Mouse (Mus musculus) heart, postnatal 14 days (tissue): Measurements from ENCODE around the gene Cds1. TPM values are rescaled to one million over a fixed set of nuclear protein-coding genes. Genes with fewer than 3 reads are reported as not detected.

Experiments
- DNase-seq, 2 experiments: peaks; one replicate each; pipeline ENCODE4 v3.0.0; 2021 to 2022
- intact Hi-C: fragments of 180-260 bp; cut with DNase I; formaldehyde crosslinking; loops from one replicate; pipeline ENCODE4 v1.15.1; 2025
- long read RNA-seq, 2 experiments: library from polyadenylated mRNA; stranded (forward); transcript quantifications; one replicate each; pipeline ENCODE4 v2.0.0; 2021
- total RNA-seq, 2 experiments: library from RNA; stranded (reverse); gene quantifications; 2 replicates each; pipeline ENCODE4 v1.2.3; 2021

Cds1 gene
- 1 to 10 TPM; 5.9 to 8.3 TPM for total RNA-seq
- long read RNA-seq, experiment 1, partial matches to known transcripts, result 0 of 16 reads
- long read RNA-seq, experiment 1, other reads (novel, unspliced or antisense), result 14 of 16 reads
- long read RNA-seq, experiment 2, partial matches to known transcripts, result 0 of 12 reads
- long read RNA-seq, experiment 2, other reads (novel, unspliced or antisense), result 12 of 12 reads

- DNase-seq, result peak; percentile 72 to 81
- intact Hi-C loops, result no loop called here
Measured at GRCm38 (mm10) chr5:101764554-101765347, at the start of gene Cds1. Gene Cds1, plus strand, starts transcription at chr5:101765130.

GRCm38 (mm10) chr5:101724216-101724615 is 40.7 kb upstream of the Cds1 start:
- no peak for DNase-seq
- intact Hi-C loops, result no loop called here

GRCm38 (mm10) chr5:101724756-101725155 is 40.2 kb upstream of the Cds1 start:
- DNase-seq, result no peak
- intact Hi-C loops, result no loop called here

GRCm38 (mm10) chr5:101725703-101726102 is 39.2 kb upstream of the Cds1 start:
- no peak for DNase-seq
- intact Hi-C loops, result no loop called here

GRCm38 (mm10) chr5:101726371-101726770 is 38.6 kb upstream of the Cds1 start:
- intact Hi-C loops, result no loop called here
- no peak for DNase-seq

- intact Hi-C loops, result no loop called here
Measured at GRCm38 (mm10) chr5:101728304-101728905, 36.5 kb upstream of the Cds1 start.

GRCm38 (mm10) chr5:101737341-101737740 is 27.6 kb upstream of the Cds1 start:
- intact Hi-C loops, result no loop called here
- no peak for DNase-seq

More at GRCm38 (mm10) chr5:101728304-101728905, 36.5 kb upstream of the Cds1 start:
- no peak for DNase-seq

- intact Hi-C loops, result no loop called here
- no peak for DNase-seq
Measured at GRCm38 (mm10) chr5:101740471-101741223, 24.3 kb upstream of the Cds1 start.

GRCm38 (mm10) chr5:101741224-101741591 is 23.7 kb upstream of the Cds1 start:
- DNase-seq, result no peak
- intact Hi-C loops, result no loop called here

GRCm38 (mm10) chr5:101742014-101742413 is 22.9 kb upstream of the Cds1 start:
- no peak for DNase-seq
- intact Hi-C loops, result no loop called here

GRCm38 (mm10) chr5:101742425-101742824 is 22.5 kb upstream of the Cds1 start:
- no peak for DNase-seq
- intact Hi-C loops, result no loop called here

- DNase-seq, result no peak
Measured at GRCm38 (mm10) chr5:101744886-101745285, 20.0 kb upstream of the Cds1 start.

GRCm38 (mm10) chr5:101753680-101754079 is 11.2 kb upstream of the Cds1 start:
- intact Hi-C loops, result no loop called here
- DNase-seq, result no peak

More at GRCm38 (mm10) chr5:101744886-101745285, 20.0 kb upstream of the Cds1 start:
- intact Hi-C loops, result no loop called here

- intact Hi-C loops, result no loop called here
- no peak for DNase-seq
Measured at GRCm38 (mm10) chr5:101757669-101758068, 7.3 kb upstream of the Cds1 start.

- no peak for DNase-seq
- intact Hi-C loops, result no loop called here
Measured at GRCm38 (mm10) chr5:101761685-101762084, 3.2 kb upstream of the Cds1 start.

- intact Hi-C loops, result no loop called here
- no peak for DNase-seq
Measured at GRCm38 (mm10) chr5:101763571-101763970, 1.4 kb upstream of the Cds1 start.

GRCm38 (mm10) chr5:101765390-101765901 is 516 bp downstream of the Cds1 start:
- DNase-seq, result peak in 1 of 2 experiments; percentile 32
- intact Hi-C loops, result no loop called here

GRCm38 (mm10) chr5:101766248-101766647 is 1.3 kb downstream of the Cds1 start:
- DNase-seq, result peak in 1 of 2 experiments; percentile 5
- intact Hi-C loops, result no loop called here

GRCm38 (mm10) chr5:101767086-101767485 is 2.2 kb downstream of the Cds1 start:
- intact Hi-C loops, result no loop called here
- DNase-seq, result no peak

- intact Hi-C loops, result no loop called here
- DNase-seq, result no peak
Measured at GRCm38 (mm10) chr5:101767486-101767885, 2.6 kb downstream of the Cds1 start.

- no peak for DNase-seq
- intact Hi-C loops, result no loop called here
Measured at GRCm38 (mm10) chr5:101768558-101768957, 3.6 kb downstream of the Cds1 start.
